Mouse (Mus musculus) embryo, embryonic 9.5 days (tissue): ENCODE results near the gene Rdh9.
A peak's percentile ranks its signal among the peaks of the same experiment; 100 is the strongest.
"Not testable (repeated sequence)": the region's sequence is repeated elsewhere in the genome, so short reads cannot be mapped to it uniquely, and the experiment has no call there.

Experiments
- DNase-seq: peaks from one replicate; pipeline ENCODE4 v3.0.0-alpha.2; 2017; ENCODE audit errors: extremely low spot score

Gene Rdh9

DNA sequence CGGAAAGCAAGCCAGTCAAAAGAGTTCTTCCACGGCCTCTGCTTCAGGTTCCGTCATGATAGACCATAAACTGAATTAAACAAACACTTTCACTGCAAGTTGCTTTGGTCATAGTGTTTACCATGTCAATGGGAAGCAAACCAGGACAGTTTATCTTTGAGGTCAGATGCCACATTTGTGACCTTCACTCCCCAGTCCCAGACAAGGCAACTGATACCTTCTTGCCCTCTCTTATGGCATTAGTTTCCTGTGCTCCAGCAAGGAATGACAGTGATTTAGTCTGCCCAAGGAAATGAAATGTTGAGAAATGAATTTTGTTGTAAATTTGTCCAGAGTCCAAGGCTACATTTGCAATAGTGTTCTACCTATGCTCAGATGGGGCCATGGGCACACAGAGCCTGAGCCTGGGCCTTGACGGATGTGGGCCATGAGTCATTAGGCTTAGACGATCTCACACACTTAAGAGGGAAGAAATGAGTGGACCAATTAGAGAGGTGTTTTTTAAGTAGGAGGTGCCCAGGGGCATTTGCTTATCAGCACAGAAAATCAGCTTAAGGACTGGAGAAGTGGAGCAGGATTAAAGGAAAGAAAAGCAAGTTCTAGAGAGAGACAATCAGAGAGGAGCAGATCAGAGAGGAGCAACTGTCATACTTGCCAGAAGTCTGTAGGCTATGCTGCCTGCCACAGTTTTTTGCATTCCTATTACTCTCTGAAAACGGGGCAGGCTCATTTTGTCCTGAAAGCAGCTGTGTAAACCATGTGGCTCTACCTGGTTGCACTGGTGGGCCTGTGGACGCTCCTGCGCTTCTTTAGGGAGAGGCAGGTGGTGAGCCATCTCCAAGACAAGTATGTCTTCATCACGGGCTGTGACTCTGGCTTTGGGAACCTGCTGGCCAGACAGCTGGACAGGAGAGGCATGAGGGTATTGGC lies 16.7 kb upstream of the Rdh9 start, which contains the start of the genes Rdh1 and Rdh16f1:
Rdh1 (plus strand) TSS at position 541 of the 930 bp plus-strand sequence.
Rdh16f1 (plus strand) TSS at position 607 of the 930 bp plus-strand sequence.
- DNase-seq = no peak

DNA sequence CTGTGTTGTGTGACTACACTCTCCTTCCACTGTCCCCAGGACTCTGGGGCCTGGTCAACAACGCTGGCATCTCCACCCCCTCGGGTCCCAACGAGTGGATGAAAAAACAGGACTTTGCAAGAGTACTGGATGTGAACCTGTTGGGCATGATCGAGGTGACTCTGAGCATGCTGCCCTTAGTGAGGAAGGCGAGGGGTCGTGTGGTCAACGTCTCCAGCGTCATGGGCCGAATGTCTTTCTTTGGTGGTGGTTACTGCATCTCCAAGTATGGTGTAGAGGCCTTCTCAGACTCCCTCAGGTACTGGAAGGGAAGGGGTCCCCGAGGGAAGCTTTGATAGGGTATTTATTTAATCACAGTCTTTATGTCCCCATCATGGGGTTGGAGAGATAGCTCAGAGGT lies 13.3 kb upstream of the Rdh9 start:
- DNase-seq = not testable (repeated sequence)

DNA sequence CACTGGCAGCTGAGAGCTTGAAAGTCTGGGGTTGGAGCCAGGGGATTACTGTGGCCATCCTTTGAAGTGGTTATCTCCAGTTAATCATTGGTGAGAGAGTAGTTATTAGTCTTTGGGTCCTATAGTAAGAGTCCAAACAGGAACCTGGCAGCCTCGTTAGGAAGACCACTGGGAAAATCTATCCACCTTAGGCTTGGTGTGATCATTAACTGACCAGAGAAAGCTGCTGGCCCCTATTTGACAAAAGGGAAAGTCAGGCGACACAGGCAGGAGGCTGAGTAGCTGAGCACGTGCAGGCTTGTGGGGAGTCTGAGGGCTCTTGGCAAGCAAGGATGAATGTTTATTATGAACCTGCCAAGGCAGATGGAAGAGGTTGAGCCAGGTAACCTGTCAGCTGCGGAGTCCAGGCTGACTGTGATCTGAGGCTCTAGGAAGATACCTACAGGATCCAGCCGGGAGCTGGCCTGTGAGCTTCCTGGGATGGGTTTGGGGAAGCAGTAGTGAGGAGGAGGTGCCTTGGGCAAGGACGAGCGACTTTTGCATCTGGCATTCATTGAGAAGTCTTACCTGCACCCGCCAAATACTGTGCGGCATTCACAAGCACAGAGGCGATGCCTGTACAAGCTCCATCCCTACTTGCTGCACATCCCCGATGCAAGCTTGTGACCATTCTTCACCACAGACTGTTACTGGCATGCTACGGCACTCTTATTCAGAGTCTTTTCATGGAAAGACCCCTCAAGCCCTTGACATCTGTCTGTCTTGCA lies 12.1 kb upstream of the Rdh9 start:
- DNase-seq = no peak

DNA sequence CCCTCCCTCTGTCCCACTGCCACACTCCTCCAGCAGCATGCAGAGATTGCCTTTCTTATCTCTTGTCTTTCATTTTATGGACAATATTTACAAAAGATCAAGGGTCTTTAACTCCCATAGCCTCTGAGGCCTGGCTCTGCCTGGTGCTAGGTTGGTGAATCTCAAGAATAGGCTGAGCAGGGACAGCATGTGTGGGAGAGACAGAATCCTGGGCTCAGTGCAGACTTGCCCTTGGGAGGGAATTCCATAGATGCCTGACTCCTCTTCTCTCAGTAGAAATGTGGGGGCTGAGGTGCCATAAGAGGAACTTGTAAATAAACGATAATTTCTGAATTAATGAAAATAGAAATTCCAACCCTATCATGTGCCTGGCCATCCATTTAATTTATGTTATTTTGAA lies 9.6 kb upstream of the Rdh9 start:
- no peak for DNase-seq

DNA sequence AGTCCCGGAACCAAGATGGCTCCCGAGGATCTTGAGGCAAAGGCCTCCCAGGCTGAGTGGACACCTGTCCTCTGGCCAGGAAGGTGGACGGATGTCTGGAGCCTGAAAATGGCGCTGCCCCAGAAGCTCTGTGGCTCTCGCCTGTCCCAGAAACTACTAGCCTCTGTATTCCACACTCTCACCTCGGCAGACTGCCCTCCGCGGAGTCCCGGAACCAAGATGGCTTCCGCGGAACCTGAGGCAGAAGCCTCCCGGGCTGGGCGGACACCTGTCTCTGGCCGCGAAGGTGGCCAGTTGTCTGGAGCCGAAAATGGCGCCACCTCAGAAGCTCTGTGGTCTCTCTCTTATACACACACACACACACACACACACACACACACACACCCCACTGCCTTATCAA lies 6.1 kb downstream of the Rdh9 start:
- DNase-seq = not testable (repeated sequence)

DNA sequence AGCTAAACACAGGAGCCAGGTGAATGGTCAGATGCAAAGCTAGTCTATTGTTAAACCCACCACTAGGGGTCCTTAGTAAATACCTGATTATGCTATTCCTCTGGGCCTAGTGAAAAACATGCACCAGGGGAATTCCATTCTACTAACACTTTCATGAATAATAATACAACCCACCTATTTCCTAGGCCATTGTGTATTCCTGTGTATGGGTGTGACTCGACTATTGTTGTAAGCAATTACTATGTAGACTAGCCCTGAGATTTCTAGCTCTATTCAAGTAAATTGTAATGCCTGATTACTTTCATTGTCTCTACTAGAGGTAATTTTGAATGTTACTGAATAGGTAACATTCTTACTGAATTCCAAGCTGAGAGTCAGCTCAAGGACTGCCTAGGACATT lies 9.2 kb downstream of the Rdh9 start:
- not testable (repeated sequence) for DNase-seq

DNA sequence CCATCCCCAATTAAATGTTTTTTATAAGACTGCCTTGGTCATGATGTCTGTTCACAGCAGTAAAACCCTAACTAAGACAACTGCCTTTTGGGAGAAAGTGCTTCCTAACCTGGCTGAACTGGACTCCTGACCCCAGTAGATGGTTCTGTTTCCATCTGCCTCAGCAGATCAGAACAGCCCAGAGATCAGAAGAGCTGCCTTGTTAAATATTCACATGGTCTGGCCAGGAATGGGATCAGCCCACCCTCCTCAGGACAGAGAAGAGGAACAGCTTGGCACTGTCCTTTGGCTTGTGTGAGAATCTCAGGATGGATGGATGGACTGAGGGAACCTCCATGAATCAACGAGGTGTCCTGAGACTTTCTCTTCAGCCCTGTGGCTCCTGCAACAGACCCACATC lies 23.1 kb downstream of the Rdh9 start:
- DNase-seq = no peak

DNA sequence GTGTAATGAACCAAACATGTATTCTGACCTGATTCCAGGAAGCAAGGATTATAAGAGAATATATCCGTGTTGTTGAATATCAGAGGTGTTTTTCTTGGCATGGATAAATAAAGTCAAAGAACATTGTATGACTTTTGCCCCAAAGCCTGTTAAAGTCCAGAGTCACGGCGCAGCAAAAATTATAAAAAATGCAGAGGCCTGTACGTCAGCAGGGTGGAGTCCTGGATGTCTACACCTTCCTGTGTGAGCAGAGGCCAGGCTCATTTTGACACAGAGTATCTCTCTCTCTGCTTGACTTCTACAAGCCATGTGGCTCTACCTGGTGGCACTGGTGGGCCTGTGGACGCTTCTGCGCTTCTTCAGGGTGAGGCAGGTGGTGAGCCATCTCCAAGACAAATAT lies 24.7 kb downstream of the Rdh9 start, which contains the start of gene Rdh16:
Rdh16 (plus strand) TSS at position 262 of the 400 bp plus-strand sequence.
- no peak for DNase-seq

DNA sequence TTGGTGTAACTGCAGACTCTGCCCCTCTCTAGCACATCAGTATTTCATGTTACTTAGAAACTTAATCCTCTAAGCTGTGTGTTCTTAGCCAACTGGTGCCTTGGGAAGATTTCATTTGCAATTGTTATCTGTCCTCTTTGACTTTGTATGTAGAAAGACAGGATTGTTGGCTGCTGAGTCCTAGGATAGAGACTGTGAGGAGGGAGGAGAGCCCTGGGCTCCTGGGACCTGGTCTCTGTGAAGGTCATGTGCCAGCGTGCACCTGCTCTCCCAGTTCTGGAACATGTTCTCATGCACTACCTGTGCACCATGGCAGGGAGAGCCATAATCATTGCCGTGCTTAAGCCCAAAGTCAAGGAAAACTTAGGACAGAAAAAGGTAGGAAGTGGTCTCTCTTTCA lies 25.4 kb downstream of the Rdh9 start:
- DNase-seq = no peak

DNA sequence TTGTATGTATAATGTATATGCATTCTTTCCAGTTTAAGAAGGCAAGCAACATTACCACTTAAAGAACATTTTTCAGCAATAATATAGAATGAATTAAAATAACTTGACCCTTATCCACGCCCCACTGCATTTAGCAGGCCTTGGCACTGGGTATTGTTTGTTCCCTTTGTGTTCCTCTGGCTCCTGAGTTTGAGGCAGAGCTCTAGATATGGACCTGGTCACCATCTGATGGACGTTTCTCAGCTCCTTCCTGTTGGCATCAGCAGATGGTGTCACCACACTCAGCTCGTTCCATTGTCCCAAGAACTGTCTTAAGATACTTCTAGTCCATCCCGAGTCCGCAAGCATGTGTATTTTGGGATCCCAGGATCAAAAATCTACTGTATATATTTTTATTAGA lies 26.1 kb downstream of the Rdh9 start:
- DNase-seq = no peak

DNA sequence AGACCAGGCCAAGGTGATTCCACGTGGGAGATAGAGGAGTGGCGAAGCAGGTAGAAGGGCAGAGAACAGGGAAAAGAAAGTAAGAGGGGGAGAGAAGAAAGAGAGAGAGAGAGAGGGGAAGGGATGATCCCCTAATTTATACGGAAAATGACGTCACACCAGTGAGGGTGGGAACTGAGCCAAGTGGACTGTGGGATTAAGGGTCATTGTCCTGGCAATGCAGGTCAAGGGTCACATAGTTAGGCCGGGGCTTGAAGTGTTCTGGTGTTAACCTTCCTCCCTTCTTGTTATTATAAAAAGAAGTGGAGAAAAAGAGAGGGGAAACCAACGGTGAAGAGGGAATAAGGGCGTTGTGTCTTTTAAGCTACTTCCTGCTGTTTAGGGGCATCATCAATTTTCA lies 28.2 kb downstream of the Rdh9 start:
- DNase-seq = no peak

DNA sequence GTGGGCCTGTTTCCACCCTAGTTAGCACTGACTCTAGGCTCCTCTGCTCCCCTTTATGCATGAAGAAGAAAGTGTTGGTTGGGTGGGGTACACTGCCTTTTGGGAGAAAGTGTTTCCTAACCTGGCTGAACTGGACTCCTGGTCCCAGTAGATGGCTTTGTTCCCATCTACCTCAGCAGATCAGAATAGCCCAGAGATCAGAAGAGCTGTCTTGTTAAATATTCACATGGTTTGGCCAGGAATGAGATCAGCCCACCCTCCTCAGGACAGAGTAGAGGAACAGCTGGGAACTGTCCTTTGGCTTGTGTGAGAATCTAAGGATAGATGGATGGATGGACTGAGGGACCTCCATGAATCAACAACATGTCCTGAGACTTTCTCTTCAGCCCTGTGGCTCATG lies 39.7 kb downstream of the Rdh9 start:
- no peak for DNase-seq

DNA sequence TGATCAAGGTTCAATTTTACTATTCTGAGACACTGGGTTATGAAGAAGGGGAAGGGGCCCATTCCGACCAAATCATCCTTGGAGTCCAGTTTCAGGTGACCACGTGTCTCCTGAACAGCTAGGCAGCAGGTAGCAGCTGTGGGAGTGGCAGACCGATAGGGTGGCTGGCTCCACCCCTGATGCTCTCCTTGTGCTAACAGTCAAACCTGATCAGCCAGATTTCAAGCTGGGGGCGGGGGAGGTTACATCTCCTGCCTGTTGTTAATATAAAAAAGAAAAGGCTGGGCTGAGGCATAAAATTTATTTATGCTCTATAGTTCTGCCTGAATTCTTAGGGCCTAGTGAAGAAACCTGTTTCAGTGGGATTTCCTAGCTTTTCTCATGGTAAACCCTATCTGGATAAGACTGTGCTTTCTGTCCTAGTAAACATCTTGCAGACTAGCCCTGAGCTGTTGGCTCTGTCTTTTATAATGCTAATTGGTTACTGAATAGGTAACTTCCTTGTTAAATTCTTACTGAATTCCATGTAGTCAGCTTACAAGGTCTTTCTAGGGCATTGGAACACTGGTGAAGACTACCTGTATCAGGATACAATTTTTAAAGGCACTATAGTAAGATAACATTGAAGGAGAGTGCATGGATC lies 41.2 kb downstream of the Rdh9 start:
- DNase-seq = not testable (repeated sequence)

DNA sequence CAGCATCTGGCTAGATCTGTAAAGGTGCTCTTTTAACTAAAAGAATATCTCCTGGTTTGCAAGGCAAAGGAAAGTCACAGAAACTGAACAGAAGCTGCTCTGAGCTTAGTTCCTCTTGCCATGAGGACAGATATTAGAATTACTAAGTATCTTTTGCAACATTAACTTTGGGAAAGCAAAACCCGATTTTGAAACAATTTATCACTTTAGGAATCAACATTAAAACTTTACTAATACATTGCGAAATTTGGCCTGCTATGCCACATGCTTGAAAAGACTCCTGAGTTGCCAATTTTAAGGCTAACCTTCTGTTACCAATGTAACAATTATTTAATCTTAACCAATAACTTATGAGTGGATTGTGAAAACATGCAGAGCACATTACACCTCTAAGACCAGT lies 45.6 kb downstream of the Rdh9 start:
- not testable (repeated sequence) for DNase-seq

DNA sequence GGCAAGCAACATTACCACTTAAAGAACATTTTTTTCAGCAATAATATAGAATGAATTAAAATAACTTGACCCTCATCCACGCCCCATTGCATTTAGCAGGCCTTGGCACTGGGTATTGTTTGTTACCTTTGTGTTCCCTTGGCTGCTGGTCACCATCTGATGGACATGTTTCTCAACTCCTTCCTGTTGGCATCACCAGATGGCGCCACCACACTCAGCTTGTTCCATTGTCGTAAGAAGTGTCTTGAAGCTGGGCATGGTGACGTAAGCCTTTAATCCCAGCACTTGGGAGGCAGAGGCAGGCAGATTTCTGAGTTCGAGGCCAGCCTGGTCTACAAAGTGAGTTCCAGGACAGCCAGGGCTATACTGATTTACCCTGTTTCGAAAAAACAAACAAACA lies 49.2 kb downstream of the Rdh9 start:
- peak; percentile 9 for DNase-seq

DNA sequence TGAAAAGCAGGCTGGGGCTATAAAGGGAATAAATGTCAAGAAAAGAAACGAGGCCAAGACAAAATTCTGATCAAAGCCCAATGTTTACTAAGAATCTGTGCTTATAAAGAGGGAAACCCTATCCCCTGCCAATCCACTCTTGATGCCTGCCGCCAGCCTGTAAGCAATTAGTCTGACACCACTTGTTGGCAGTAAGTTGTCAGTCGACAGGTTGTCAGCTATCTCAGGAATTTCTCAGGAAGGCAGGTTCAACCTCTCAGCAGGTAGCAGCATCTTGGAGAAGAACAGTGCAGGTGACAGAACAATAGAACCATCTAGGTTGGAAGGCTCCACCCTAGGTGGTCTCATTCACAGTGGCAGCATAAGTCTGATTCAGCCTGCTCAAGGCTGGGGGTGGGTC lies 52.9 kb downstream of the Rdh9 start:
- no peak for DNase-seq

DNA sequence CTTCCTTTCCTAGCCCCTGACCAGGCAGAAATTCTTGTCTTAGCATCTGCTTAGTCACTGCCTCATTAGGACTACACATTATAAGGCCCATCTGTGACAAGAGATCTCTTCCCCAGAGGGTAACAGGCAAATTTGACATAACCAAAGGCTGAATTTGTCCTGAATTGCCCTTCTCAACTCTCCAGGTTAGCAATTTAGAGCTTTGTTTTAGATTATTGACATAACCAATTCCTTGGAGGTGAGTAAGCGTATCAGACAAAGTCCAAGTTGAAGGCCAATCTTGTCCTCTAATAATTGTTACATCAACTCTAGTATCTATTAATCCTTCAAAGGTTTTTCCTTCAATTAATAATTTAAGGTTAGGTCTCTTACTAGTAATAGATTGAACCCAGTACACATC lies 58.0 kb downstream of the Rdh9 start:
- DNase-seq = not testable (repeated sequence)

DNA sequence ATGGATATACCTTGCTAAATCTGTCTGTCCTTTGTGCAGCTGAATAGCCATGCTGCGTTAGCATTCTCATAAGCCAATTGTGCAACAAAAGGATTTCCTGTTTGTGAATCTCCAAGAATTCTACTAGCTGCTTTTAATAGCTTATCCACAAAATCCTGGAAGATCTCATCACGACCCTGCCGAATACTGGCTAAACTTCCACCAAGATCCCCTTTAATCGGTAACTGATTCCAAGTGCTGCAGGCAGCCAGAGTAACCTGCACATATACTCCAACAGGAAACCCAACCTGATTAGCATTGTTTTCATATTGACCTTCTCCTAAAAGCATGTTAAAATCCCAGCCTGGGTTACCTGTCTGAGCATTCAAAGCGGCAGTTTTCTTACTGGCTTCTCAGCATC lies 59.1 kb downstream of the Rdh9 start:
- DNase-seq = no peak

DNA sequence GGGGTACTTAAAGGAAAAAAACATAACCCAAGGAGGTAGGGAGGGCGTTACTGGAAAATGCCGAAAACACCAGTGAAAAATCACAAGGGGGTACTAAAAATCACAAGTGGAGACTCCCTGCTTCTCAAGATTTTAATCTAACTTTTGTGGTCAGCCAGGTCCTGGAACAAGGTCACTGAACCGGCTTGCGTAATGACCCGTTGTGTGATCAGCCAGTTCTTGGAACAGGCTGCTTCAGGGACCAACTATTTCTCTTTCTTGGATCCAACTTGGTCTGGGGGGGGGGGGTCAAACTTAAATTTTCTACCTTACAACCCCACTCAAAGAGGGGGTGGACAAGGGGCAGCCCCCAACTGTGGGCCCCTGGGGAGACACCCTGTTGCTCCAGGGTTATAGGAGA lies 61.6 kb downstream of the Rdh9 start:
- DNase-seq = not testable (repeated sequence)

DNA sequence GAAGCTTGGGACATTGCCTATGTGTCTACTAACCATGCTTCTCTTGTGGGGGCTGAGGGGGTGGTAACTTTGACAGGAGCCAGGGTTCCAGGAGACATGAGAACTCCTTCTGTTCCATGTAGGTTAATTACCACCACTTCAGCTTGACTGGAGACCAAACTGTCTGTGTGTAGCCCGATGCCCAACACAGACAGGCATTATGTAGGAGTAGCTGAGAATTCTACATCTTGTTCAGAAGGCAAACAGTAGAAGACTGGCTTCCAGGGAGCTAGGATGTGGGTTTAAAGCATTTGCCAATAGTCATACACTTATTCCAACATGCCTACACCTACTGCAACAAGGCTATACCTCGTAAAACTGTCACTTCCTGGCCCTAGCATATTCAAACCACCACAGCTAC lies 62.4 kb downstream of the Rdh9 start:
- DNase-seq = no peak

DNA sequence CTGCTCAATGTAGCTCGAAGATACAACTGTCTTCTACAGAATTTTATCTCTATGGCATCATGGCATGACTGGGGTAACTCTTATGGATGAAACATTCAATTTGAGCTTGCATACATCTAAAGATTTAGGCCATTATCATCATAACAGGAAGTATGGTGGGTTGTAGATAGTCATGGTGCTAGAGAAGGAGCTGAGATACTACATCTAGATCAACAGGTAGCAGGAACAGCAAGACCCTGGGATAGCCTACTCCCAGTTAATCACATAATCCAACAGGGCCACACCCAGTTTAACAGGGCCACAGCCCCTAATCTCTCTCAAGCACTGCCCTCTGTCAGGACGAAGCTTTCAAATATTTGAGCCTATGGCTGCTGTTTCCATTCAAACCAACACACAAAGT lies 64.6 kb downstream of the Rdh9 start:
- no peak for DNase-seq
